Mouse (Mus musculus): ENCODE results near the gene Sncg.

Gene Sncg

GRCm38 (mm10) chr14:34343078-34343477 is 31.5 kb downstream of the Sncg start:
- DNase-seq (ENCODE audit: low read depth, low spot score), result no peak

GRCm38 (mm10) chr14:34341993-34342392 is 32.6 kb downstream of the Sncg start:
- no peak for DNase-seq (ENCODE audit: low read depth, low spot score)

- no peak for DNase-seq (ENCODE audit: low read depth, low spot score)
Measured at GRCm38 (mm10) chr14:34339446-34339845, 35.1 kb downstream of the Sncg start.

GRCm38 (mm10) chr14:34332476-34332875 is 42.1 kb downstream of the Sncg start:
- DNase-seq (ENCODE audit: low read depth, low spot score), result no peak

- DNase-seq (ENCODE audit: low read depth, low spot score), result no peak
Measured at GRCm38 (mm10) chr14:34331886-34332285, 42.7 kb downstream of the Sncg start.

GRCm38 (mm10) chr14:34330657-34331158 is 43.9 kb downstream of the Sncg start:
- DNase-seq (ENCODE audit: low read depth, low spot score), result no peak

- no peak for DNase-seq (ENCODE audit: low read depth, low spot score)
Measured at GRCm38 (mm10) chr14:34327618-34328017, 47.0 kb downstream of the Sncg start.

- no peak for DNase-seq (ENCODE audit: low read depth, low spot score)
Measured at GRCm38 (mm10) chr14:34326606-34327005, 48.0 kb downstream of the Sncg start.

- DNase-seq (ENCODE audit: low read depth, low spot score), result no peak
Measured at GRCm38 (mm10) chr14:34323576-34324085, 51.0 kb downstream of the Sncg start.

Measured in retina, adult 2 months (tissue).